Mouse (Mus musculus): ENCODE data around the gene Aqp12. TPM values are rescaled to one million over a fixed set of nuclear protein-coding genes. Genes with fewer than 3 reads are reported as not detected.

Gene Aqp12
- total RNA-seq, 1 experiment from 2014 or later = not detected

DNA sequence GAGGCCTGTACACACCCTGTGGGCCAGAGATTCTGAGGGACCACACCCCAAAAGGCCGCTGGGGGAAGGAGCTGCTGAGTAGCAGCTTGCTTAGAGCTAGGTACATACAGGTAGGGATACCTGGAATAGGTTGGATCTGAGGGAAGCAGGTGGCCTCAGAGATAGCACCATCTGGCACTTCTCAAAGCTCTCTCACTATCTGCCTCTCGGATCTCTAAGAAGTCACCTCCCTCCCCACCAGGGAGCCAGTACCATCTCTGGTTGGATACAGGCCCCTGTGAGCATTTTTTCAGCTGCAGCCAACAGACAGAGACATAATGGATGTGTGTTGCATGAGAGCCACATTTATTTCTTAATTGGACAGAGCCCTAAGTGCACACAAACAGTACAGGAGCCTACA, 9.0 kb downstream of the Aqp12 start:
- DNase-seq = no peak

DNA sequence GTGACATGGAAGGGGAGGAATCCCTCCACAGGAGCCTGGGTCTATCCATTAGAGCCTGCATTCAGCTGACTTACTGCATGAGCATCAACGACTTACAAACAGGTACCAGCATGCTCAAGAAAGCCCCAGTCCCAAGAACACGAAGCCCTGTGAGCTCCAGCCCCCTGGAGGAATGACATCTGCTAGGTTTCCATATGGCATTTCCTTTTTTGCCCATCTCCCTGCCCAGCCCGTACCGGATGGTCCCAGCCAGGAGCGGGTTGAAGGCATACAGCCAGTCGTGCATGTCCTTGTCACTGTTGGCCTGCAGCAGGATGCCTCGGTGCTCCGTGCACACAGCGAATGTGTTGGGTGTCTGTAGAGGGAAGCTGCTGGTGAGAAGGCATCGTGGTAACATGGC, 12.6 kb downstream of the Aqp12 start:
- no peak for DNase-seq

DNA sequence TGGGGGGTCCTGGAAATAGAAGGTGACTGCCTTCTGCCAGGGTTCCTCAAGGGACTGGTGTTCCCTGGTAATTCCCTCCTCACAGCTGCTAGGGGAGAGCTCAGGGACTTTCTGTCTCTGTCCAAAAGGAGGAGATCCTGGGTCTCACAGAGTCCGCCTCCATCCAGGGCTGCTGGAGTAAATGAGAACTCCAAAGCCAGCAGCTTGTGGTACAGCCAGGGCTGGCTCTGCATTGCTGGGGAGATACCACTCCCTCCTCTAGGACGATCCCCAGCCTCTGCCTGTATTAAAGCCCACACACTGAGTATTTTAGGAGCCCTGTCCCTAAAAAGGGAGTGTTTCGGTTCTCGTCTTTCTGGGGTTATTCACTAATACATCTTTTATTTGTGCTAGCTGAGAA, 14.5 kb downstream of the Aqp12 start:
- no peak for DNase-seq

DNA sequence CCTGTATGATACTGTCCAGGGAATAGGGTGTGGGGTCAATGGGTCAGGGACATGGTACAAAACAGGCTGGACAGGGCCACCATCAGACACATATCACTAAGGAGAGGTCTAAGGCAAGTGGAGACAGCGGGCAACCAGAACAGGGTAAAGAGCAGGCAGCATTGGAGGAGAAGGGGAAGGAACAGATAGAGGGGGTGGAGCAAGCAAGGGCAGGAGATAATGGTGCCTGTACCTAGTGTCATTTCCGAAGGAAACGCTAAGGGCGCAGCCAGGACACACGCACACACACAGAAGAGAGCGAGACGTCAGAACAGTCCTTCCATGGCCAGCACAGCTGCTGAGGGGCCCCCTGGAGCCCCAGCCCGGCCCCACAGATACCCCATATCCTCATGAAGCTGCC, 20.5 kb downstream of the Aqp12 start:
- DNase-seq = no peak

DNA sequence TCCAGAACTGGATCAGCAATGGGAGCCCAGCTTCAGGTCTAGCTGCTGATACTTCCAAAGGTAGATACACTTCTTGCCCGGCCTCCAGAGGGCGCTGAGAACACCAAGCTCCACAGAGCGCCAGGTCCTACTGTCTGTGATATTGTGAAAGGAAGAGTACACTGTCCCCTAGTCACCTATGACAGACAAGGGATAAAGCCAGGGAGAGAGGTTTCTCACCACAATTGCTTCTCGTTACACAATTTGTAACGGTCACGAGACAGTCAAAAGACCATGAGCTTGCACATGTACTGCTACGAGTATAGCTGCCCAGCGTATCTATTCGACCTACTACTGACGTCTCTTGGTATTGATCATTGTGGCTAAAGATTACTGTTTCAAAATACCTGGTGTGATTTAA, 23.3 kb downstream of the Aqp12 start:
- DNase-seq = no peak

DNA sequence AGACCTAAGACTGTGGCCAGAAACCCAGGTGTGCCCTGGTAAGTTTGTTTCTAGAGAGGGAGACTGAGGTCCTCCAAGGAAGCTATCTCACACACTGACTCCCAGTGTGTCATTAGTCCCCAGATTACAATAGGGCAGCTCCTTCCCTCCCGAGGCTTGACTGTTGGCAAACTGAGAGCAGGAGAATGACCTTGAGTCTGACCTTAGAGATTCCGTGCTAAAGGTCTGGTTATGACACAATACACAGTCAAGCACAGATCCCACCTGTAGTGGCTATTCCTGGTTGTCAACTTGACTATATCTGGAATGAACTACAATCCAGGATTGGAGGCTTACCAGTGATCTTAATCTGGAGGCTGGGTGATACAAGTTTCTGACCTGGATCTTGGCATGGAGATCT, 23.9 kb downstream of the Aqp12 start:
- no peak for DNase-seq

DNA sequence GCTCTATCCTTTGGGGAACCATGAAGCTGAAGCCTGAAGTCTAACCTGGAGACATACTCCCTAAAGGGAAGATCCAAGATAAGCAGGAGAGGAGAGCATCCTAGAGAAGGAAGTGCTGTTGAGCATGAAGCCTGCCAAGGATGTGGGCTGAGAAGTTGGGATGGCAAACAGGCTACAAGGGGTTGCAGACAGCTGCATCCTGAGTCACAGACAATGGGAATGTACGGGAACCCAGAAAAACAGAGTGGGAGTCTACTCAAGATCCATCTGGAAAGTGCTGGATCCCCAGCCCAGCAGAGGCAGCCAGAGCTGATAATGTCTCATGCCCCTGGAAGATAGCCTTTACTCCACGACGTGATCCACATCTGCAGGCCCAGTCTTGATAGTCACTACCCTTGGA, 25.1 kb downstream of the Aqp12 start:
- no peak for DNase-seq

DNA sequence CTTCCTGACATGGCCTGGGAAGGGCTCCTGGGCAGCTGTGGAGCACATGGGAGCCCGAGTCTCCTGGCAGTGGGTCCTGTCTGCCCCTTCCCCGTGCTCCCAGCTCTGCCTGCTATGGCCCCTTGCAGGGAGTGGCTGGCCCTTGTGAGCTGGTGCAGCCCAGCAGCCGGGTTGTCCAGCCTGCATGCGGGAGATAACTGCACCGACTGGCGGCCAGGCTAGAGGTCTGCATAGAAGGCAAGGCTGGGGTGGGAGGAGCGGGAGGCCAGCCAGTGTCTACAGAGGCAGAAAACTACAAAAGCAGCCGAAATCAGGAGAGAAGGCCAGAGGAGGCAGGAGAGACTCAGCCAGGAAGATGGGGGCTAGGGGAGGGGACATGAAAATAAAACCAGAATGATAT, 27.9 kb downstream of the Aqp12 start:
- no peak for DNase-seq

DNA sequence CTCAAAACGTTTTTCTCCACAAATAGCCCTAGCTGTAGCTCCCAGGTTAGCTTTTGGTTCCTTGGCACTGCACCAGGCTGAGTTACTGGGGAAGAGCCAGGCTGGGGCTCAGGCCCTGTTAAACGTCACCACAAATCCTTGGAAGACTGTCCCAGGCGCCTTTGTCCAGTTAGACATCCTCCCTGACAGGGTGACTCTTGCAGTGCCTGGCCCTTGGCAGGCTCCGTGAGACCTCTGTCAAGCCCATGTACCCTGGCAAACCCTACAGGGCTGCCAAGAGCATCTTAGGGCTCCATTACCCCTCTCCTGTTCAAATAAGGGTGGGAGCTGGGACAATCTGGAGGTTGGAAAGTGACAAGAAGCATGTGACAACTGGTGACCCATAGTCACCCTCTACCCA, 29.8 kb downstream of the Aqp12 start:
- DNase-seq = no peak

DNA sequence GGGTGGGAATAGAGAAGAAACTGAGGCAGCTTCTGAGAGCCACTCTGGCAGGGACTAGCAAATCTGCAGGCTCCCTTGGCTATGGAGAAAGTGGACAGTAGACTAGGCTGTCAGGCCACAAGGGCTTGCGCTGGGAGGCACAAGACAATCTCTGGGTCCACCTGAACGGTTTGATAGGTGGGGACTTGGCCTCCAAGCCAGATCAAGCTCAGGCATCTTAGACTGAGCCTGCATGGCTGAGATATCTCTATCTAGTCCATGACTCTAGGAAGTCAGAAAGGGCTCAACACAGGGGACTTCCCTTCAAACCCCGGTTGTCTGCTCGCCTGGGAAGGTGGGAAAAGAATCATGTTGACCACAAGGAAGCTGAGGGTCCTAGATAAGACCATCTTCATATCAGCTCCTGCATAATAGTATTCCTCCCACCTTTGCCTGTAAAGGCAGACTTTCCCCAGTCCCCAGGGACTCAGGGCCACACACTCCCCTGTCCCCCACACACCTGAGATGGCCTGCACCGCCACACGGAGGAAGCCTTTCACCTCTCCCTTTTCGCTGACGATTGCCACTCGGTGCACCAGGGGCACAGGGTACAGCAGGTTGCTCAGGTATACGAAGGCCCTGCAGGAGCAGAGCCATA, 40.1 kb downstream of the Aqp12 start:
- no peak for DNase-seq

DNA sequence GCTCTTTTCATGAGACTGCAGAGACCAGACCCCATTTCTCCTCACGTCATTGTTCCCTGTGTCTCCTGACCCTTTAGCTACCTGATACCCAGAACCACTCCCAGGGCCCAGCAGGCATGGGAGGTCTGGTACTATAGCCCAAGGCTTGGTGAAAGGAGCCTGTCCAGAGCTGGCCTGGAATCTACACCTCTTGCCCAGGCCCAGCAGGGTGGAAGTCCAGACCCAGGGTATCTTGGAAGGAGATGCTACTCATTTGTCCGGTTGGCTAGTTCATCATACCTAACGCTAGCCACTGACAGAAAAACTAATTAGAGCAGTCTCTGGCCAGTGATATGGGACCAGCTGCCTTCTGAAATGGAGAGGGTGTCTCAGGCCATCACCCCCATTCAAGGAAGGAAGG, 43.9 kb downstream of the Aqp12 start:
- no peak for DNase-seq

DNA sequence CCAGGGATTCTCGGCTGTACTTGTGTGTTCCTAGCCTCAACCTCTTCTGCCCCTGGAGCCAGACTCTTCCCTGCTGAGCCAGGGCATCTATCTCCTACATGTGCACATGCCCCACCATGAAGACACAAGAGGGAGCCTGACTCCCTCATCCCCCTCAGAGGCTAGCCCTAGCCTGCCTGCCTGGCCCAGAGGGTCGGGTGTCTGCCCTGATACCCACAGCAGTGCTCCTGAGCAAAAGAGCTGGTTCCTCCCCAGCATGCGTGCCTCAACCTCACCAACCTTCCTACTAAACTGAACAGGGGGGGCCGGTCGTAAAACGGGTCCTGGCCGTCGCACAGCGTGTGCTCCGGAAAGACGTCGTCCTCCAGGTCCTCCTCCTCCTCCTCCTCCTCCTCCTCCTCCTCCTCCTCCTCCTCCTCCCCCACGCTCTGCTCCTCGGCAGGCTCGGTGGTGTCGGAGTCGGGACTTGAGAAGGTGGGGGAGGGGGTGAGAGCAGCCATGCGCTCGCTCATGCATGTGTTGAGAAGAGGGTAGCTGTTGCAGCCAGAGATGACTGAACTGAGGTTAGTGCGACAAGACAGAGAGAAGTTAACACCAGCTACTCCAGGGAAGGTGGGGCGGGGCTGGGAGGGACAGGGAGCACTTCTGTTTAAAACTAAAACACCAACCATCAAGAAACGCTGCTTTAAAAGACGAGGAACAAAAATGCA, 45.1 kb downstream of the Aqp12 start:
- no peak for DNase-seq

Other genes with a start within 250 kb of the Aqp12 start
- 66.0 and 69.4 TPM in 2 replicates for gene Gpc1, start 174.7 kb upstream of the Aqp12 start, total RNA-seq (2021)
- gene Ankmy1, start 103.4 kb upstream of the Aqp12 start, total RNA-seq (2021) = 0.52 and 1.5 TPM in 2 replicates
- gene Dusp28, start 99.4 kb upstream of the Aqp12 start, total RNA-seq (2021) = 11.2 and 15.2 TPM in 2 replicates
- 93.6 and 108 TPM in 2 replicates for gene Rnpepl1, start 95.6 kb upstream of the Aqp12 start, total RNA-seq (2021)
- gene Capn10, start 72.0 kb upstream of the Aqp12 start, total RNA-seq (2021) = 25.3 and 28.8 TPM in 2 replicates
- 0.33 and 0.49 TPM in 2 replicates for gene Gpr35, start 55.5 kb upstream of the Aqp12 start, total RNA-seq (2021)
- 15.6 and 26.0 TPM in 2 replicates for gene Kif1a, start 95.6 kb downstream of the Aqp12 start, total RNA-seq (2021)
- 3.6 TPM in 1 of 2 replicates, not detected in the other for gene Agxt, start 128.9 kb downstream of the Aqp12 start, total RNA-seq (2021)
- not detected in 2 replicates for gene 2310007B03Rik, start 154.6 kb downstream of the Aqp12 start, total RNA-seq (2021)
- 0.03 TPM in 1 of 2 replicates, not detected in the other for gene Crocc2, start 162.4 kb downstream of the Aqp12 start, total RNA-seq (2021)
- gene Sned1, start 229.5 kb downstream of the Aqp12 start, total RNA-seq (2021) = 32.5 and 34.1 TPM in 2 replicates